Comparison of ENCODE assay signal across 20 mouse cellular contexts in the genomic region with DNA sequence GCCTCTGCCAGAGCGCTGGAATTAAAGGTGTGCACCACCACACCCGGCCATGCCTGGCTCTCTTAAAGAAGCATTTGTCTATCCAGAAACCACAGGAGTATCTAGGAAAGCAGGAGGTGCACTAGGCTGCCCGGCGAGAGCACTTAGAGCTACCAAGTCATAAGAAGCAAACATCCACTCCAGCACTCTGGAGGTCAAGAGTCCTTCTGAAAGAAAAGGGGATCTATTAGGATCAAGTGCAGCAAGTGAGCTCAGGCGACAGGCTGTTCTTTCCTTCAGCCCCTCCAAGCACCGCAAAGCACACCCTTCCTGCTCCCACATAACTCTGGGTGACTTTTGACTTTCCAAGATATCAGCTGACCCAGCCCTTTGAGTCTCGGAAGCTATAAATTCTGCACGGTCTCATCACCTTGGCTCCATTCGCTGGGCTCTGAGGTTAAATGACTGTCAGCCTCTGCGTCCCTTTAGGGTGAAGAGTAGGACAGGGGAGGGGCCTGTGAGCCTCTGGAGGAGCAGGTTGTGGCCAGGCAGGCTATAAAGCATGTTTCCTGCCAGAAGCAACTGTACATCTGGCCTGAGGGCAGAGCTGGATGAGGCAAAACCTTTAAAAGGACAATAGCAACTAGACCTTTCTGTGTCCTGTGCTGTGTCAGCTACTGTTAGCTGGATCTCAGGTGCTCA. TPM values are rescaled to one million over a fixed set of nuclear protein-coding genes. Genes with fewer than 3 reads are reported as not detected.
DNase-seq lines count a peak whose midpoint lies in the region; ATAC-seq and TF ChIP-seq lines count a peak whose summit lies in the region.
"Had no signal": no experiment of that assay in that cellular context is flagged by ENCODE, and none has a peak within 500 bp of the region (broad histone marks: within the 10 kb centered on the region; RNA-seq: fewer than 3 reads in every experiment).

No protein-coding gene starts in this region.

- no peak for TF ChIP-seq POLR2A in heart, adult 2 months (IDR thresholded peaks at IDR 0.05; ENCODE audit: insufficient read depth, low read depth, low read length)

- H3K9me3 ChIP-seq in intestine, embryonic 16.5 days (ENCODE audit: control insufficient read depth, low read length): no peaks in the 10 kb centered on the region
- H3K9me3 ChIP-seq in lung, postnatal 0 days (ENCODE audit: low read length): no peaks in the 10 kb centered on the region
- H3K9me3 ChIP-seq in liver, embryonic 12.5 days (replicated peaks): no peaks in the 10 kb centered on the region
- H3K9me3 ChIP-seq: embryonic facial prominence, embryonic 13.5 days; midbrain, embryonic 12.5 days; neural tube, embryonic 15.5 days had no signal

- H3K4me3 ChIP-seq in intestine, embryonic 16.5 days (ENCODE audit: low read length): no peak overlapping the region
- no peak overlapping the region for H3K4me3 ChIP-seq in lung, postnatal 0 days (ENCODE audit: low read depth, low read length)
- H3K4me3 ChIP-seq in liver, embryonic 12.5 days: no peak overlapping the region
- no peak overlapping the region for H3K4me3 ChIP-seq in heart, adult 2 months
- H3K4me3 ChIP-seq: embryonic facial prominence, embryonic 13.5 days; gastrocnemius, adult 2 months; midbrain, embryonic 12.5 days; myocyte; neural tube, embryonic 15.5 days had no signal

- H3K79me2 ChIP-seq in heart, adult 2 months (replicated peaks; ENCODE audit: control insufficient read depth, insufficient read depth, low read length): no peaks in the 10 kb centered on the region

- 49% methylated on average over 10 of the region's 10 CpGs for WGBS in intestine, embryonic 16.5 days
- WGBS in lung, postnatal 0 days: 42% methylated on average over 10 of the region's 10 CpGs
- 55% methylated on average over 10 of the region's 10 CpGs for WGBS in liver, embryonic 12.5 days (ENCODE audit: insufficient replicate concordance)
- WGBS in heart, adult 2 months: 56% methylated on average over 10 of the region's 10 CpGs

- no peaks in the 10 kb centered on the region for H3K27me3 ChIP-seq in intestine, embryonic 16.5 days (replicated peaks; ENCODE audit: control insufficient read depth, insufficient read depth, low read length)
- H3K27me3 ChIP-seq in lung, postnatal 0 days (replicated peaks; ENCODE audit: insufficient read depth, low read length): no peaks in the 10 kb centered on the region
- H3K27me3 ChIP-seq in liver, embryonic 12.5 days (replicated peaks): no peaks in the 10 kb centered on the region
- H3K27me3 ChIP-seq in heart, adult 2 months (ENCODE audit: control insufficient read depth, insufficient read depth, low read length): no peaks in the 10 kb centered on the region
- H3K27me3 ChIP-seq: embryonic facial prominence, embryonic 13.5 days; midbrain, embryonic 12.5 days; neural tube, embryonic 15.5 days had no signal

- peak; percentile 27 for DNase-seq in kidney, postnatal 14 days
- DNase-seq in lung, postnatal 0 days (ENCODE audit: low spot score): peak; percentile 83
- no peak for DNase-seq in adrenal gland, adult 2 months
- no peak for DNase-seq in heart, adult 2 months
- DNase-seq in spleen, postnatal 4 days (ENCODE audit: low spot score in 2 of 2): no peak
- DNase-seq: cerebellum, postnatal 10 days; forebrain, postnatal 0 days; gastrocnemius, adult 2 months; heart, adult 11 months; liver, postnatal 0 days; right cerebral cortex, postnatal 25 days; thymus, postnatal 36 days had no signal

- no peak overlapping the region for H3K4me2 ChIP-seq in intestine, embryonic 16.5 days (ENCODE audit: low read depth, low read length)
- no peak overlapping the region for H3K4me2 ChIP-seq in lung, postnatal 0 days (replicated peaks; ENCODE audit: low read depth, low read length)
- H3K4me2 ChIP-seq in liver, embryonic 12.5 days: no peak overlapping the region
- H3K4me2 ChIP-seq: embryonic facial prominence, embryonic 13.5 days; hindbrain, embryonic 14.5 days; midbrain, embryonic 12.5 days; neural tube, embryonic 15.5 days had no signal

- no peak for TF ChIP-seq CTCF in lung, postnatal 0 days (IDR thresholded peaks at IDR 0.05)
- TF ChIP-seq CTCF in heart, adult 2 months (IDR thresholded peaks at IDR 0.05): no peak

- H3K27ac ChIP-seq in intestine, embryonic 16.5 days (ENCODE audit: low read length): no peak overlapping the region
- peak overlapping the region; percentile 20; the same call in 1 of the 2 replicates for H3K27ac ChIP-seq in lung, postnatal 0 days (ENCODE audit: low read length)
- H3K27ac ChIP-seq in liver, embryonic 12.5 days: no peak overlapping the region
- no peak overlapping the region for H3K27ac ChIP-seq in heart, adult 2 months
- H3K27ac ChIP-seq: embryonic facial prominence, embryonic 13.5 days; gastrocnemius, adult 2 months; hindbrain, embryonic 14.5 days; midbrain, embryonic 12.5 days; neural tube, embryonic 15.5 days had no signal

- H3K9ac ChIP-seq in intestine, embryonic 16.5 days (ENCODE audit: low read depth, low read length): no peak overlapping the region
- no peak overlapping the region for H3K9ac ChIP-seq in lung, postnatal 0 days (replicated peaks; ENCODE audit: low read depth)
- no peak overlapping the region for H3K9ac ChIP-seq in liver, embryonic 12.5 days
- H3K9ac ChIP-seq in heart, adult 2 months (ENCODE audit: low read depth, low read length): no peak overlapping the region
- H3K9ac ChIP-seq: embryonic facial prominence, embryonic 13.5 days; forebrain, postnatal 0 days; hindbrain, embryonic 14.5 days; liver, postnatal 0 days; midbrain, embryonic 12.5 days; neural tube, embryonic 15.5 days had no signal

- no peaks in the 10 kb centered on the region for H3K4me1 ChIP-seq in intestine, embryonic 16.5 days (ENCODE audit: control insufficient read depth, insufficient read depth, low read length)
- H3K4me1 ChIP-seq in lung, postnatal 0 days (ENCODE audit: insufficient read depth, low read depth, low read length): no peaks in the 10 kb centered on the region
- no peaks in the 10 kb centered on the region for H3K4me1 ChIP-seq in liver, embryonic 12.5 days
- H3K4me1 ChIP-seq in heart, adult 2 months (ENCODE audit: control insufficient read depth, insufficient read depth, low read length): no peaks in the 10 kb centered on the region

- TF ChIP-seq EP300 in lung, postnatal 0 days (IDR thresholded peaks at IDR 0.05): peak; percentile 65
- no peak for TF ChIP-seq EP300 in heart, adult 2 months (IDR thresholded peaks at IDR 0.05; ENCODE audit: insufficient read depth, low read depth, low read length)

- intact Hi-C loops in heart, adult 2 months (cut with DNase I): no loop called here

- peak; percentile 74 for ATAC-seq in common myeloid progenitor, adult 5-6 weeks (replicated peaks; ENCODE audit: low read depth, poor library complexity, severe bottlenecking)
- peak; percentile 53 for ATAC-seq in intestine, embryonic 16.5 days
- peak; percentile 88 for ATAC-seq in lung, postnatal 0 days
- ATAC-seq in liver, embryonic 12.5 days: no peak
- ATAC-seq: forebrain, postnatal 0 days; liver, postnatal 0 days had no signal

- no peaks in the 10 kb centered on the region for H3K36me3 ChIP-seq in intestine, embryonic 16.5 days (ENCODE audit: control insufficient read depth, insufficient read depth, low read length)
- no peaks in the 10 kb centered on the region for H3K36me3 ChIP-seq in lung, postnatal 0 days (ENCODE audit: insufficient read depth, low read length)
- no peaks in the 10 kb centered on the region for H3K36me3 ChIP-seq in liver, embryonic 12.5 days
- H3K36me3 ChIP-seq in heart, adult 2 months (ENCODE audit: control insufficient read depth, insufficient read depth, low read length): no peaks in the 10 kb centered on the region
- H3K36me3 ChIP-seq: embryonic facial prominence, embryonic 13.5 days; midbrain, embryonic 12.5 days; neural tube, embryonic 15.5 days had no signal

RNA-seq across cellular contexts. Expression of gene Slc24a4, which starts 58.9 kb away (rescaled TPM):
- total RNA-seq in common myeloid progenitor, adult 5-6 weeks (2017): not detected in 2 replicates
- 0.75 and 0.86 TPM in 2 replicates for polyA plus RNA-seq in intestine, embryonic 16.5 days (2015; fragmentation: Nextera tagmentation; extraction: Ambion mirVana)
- polyA plus RNA-seq in lung, postnatal 0 days (2015; fragmentation: Nextera tagmentation; extraction: Ambion mirVana): 10.2 and 10.7 TPM in 2 replicates
- 0.14 TPM in 1 of 2 replicates, not detected in the other for polyA plus RNA-seq in liver, embryonic 12.5 days (2016; fragmentation: Nextera tagmentation; extraction: Ambion mirVana)
- under 1 TPM; 0.28 to 0.66 TPM for total RNA-seq in adrenal gland, adult 2 months (2021)
- 0.27 and 0.51 TPM in 2 replicates for polyA plus RNA-seq in adrenal gland, adult 2 months (2012; rRNA removed)
- 1 to 10 TPM in 1 of 2 experiments, under 1 TPM in 1; 0.50 to 1.3 TPM for total RNA-seq in heart, adult 2 months (2021)
- polyA plus RNA-seq in heart, adult 2 months (2012; rRNA removed): 0.98 and 1.3 TPM in 2 replicates
- total RNA-seq: gastrocnemius, adult 2 months had no signal

Comparison
In these comparisons a context has a peak if more than half of its experiments do, and no peak if none do; other contexts are left out.
1. DNase-seq: peak in kidney, postnatal 14 days (single experiment) and lung, postnatal 0 days (single experiment); none in adrenal gland, adult 2 months (single experiment), heart, adult 2 months (0 of 2) and spleen, postnatal 4 days (0 of 2).